Mouse (Mus musculus) heart, adult 2 months (tissue): ENCODE measurements around the gene Smim12.

Source experiments
- CTCF ChIP-seq: fragments of 200-600 bp; IDR thresholded peaks from 2 replicates; pipeline ENCODE4 v1.8.1; 2022; ENCODE audit warnings: antibody characterized with exemption, mild to moderate bottlenecking, moderate library complexity
- EP300 ChIP-seq: fragments of 200-500 bp; IDR thresholded peaks from 2 replicates; pipeline ENCODE4 v1.6.1; 2011; ENCODE audit warnings: low read depth, low read length, control low read depth; ENCODE audit not compliant: insufficient read depth
- POLR2A ChIP-seq: fragments of 200-500 bp; IDR thresholded peaks from 2 replicates; pipeline ENCODE4 v1.6.1; 2011; ENCODE audit warnings: mild to moderate bottlenecking, low read depth, low read length, control low read depth; ENCODE audit not compliant: insufficient read depth

DNA sequence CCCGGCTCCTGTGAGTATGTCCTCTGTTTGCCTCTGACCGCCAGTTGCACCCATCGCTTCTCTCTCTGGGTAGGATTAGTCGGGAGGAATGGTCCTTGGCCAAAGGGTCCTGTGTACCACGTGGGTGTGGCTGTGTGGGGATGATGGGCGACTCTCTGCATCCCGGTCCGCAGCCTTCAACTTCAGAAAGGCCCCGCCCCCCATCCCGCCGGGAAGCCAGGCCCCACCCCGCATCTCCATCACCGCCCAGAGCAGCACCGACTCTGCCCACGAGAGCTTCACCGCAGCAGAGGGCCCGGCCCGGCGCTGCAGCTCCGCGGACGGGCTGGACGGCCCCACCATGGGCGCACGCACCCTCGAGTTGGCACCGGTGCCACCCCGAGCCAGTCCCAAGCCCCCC is 29.1 kb upstream of the Smim12 start:
- TF ChIP-seq POLR2A (no peak), CTCF (no peak), EP300 (no peak)
